Mouse (Mus musculus): ENCODE data around the gene Mdfic. TPM values are rescaled to one million over a fixed set of nuclear protein-coding genes. Genes with fewer than 3 reads are reported as not detected.

Mdfic gene
- total and polyA plus RNA-seq, 2 experiments from 2014 or later: 0.52 to 4.2 TPM

DNA sequence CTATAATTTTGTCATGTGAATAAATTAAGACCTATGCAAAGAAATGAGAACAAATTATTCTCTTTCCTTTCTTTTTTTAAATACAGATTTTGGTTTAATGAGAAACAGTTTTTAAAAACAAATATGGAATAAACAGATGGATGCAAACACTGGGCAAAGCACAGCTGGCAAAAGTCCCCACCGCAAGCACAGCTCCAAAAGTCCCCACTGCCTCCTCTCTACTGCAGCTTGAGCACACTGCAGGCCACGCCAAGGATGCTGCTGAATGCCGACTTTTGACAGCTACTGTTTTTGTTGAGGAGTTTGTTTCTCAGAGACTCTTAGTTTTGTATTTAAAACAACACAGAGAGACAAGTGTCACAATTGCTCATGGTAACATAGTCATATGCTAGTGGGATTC, 104.8 kb downstream of the Mdfic start:
- no peak for ATAC-seq (ENCODE audit: low FRiP score)
- H3K27me3 ChIP-seq (ENCODE audit: insufficient read depth, low read length): no peaks in the 10 kb centered on the region
- no peaks in the 10 kb centered on the region for H3K4me1 ChIP-seq (ENCODE audit: insufficient read depth, low read length)
- no peak for DNase-seq (ENCODE audit: low spot score)
- WGBS: 81% methylated on average over 3 of the region's 3 CpGs
- H3K9ac ChIP-seq (replicated peaks; ENCODE audit: low read length, poor library complexity, severe bottlenecking): no peak overlapping the region
- no peak overlapping the region for H3K4me3 ChIP-seq (ENCODE audit: low read depth, low read length)
- H3K9me3 ChIP-seq (ENCODE audit: low read length): no peaks in the 10 kb centered on the region
- no peaks in the 10 kb centered on the region for H3K36me3 ChIP-seq (ENCODE audit: insufficient read depth, low read length)
- H3K27ac ChIP-seq (ENCODE audit: low read depth, low read length): no peak overlapping the region
- no peak overlapping the region for H3K4me2 ChIP-seq (ENCODE audit: low read depth, low read length, poor library complexity, severe bottlenecking)
- no peak for TF ChIP-seq CTCF (IDR thresholded peaks at IDR 0.05)

- DNase-seq (ENCODE audit: low spot score) (no peak), ATAC-seq (ENCODE audit: low FRiP score) (no peak)
- Histone ChIP-seq H3K27ac (ENCODE audit: low read depth, low read length) (no peak overlapping the region), H3K4me1 (ENCODE audit: insufficient read depth, low read length) (no peaks in the 10 kb centered on the region), H3K36me3 (ENCODE audit: insufficient read depth, low read length) (no peaks in the 10 kb centered on the region), H3K27me3 (ENCODE audit: insufficient read depth, low read length) (no peaks in the 10 kb centered on the region), H3K4me2 (ENCODE audit: low read depth, low read length, poor library complexity, severe bottlenecking) (no peak overlapping the region), H3K9me3 (ENCODE audit: low read length) (no peaks in the 10 kb centered on the region), H3K9ac (replicated peaks; ENCODE audit: low read length, poor library complexity, severe bottlenecking) (no peak overlapping the region), H3K4me3 (ENCODE audit: low read depth, low read length) (no peak overlapping the region)
- WGBS: 51% methylated on average over 2 of the region's 2 CpGs
- no peak for TF ChIP-seq CTCF (IDR thresholded peaks at IDR 0.05)
These were observed 109.4 kb downstream of the Mdfic start for GRCm38 (mm10) chr6:15829812-15830211.

DNA sequence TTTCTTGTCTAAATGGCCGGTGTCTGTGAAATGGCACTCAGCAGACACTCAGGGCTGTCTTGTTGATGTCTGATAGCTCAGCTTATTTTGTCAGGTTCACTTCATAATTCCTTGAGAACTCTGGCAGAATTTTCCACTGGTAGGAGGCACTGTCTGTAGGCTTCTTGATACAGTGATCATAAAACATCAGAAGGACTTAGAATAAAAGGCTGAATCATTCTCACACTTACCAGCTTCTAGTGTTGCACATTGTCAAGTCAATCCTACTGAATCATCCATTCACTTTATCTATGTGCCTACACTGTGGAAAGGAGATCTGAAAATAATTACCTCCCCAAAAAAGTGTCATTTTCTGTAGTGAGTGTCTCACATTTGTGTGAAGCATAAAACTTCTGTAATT, 110.2 kb downstream of the Mdfic start:
- DNase-seq (ENCODE audit: low spot score) (no peak), ATAC-seq (ENCODE audit: low FRiP score) (no peak)
- WGBS: 94% methylated on average over 1 of the region's 1 CpGs
- no peaks in the 10 kb centered on the region for H3K4me1 ChIP-seq (ENCODE audit: insufficient read depth, low read length)
- H3K27me3 ChIP-seq (ENCODE audit: insufficient read depth, low read length): no peaks in the 10 kb centered on the region
- H3K9me3 ChIP-seq (ENCODE audit: low read length): no peaks in the 10 kb centered on the region
- no peak overlapping the region for H3K4me3 ChIP-seq (ENCODE audit: low read depth, low read length)
- H3K36me3 ChIP-seq (ENCODE audit: insufficient read depth, low read length): no peaks in the 10 kb centered on the region
- no peak overlapping the region for H3K4me2 ChIP-seq (ENCODE audit: low read depth, low read length, poor library complexity, severe bottlenecking)
- TF ChIP-seq CTCF (IDR thresholded peaks at IDR 0.05): no peak
- no peak overlapping the region for H3K9ac ChIP-seq (replicated peaks; ENCODE audit: low read length, poor library complexity, severe bottlenecking)
- no peak overlapping the region for H3K27ac ChIP-seq (ENCODE audit: low read depth, low read length)

DNA sequence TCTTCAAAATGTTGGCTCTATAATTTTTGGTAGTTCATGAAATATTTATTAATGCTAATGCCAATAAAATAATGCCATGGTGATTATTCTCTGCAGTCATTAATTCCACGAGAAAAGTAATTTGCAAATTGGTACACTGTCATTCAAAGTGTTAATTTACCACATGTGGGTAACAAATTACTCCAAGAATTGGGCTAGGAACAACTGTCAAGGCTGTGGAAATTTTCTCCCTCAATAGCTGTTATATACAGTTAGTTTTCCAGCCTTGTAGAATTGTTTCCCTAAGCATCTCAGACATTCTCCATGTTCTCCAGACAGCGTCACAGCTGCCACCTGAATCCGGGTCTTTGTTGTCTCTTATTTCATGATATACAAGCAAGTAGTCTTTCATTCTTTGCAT, 117.2 kb downstream of the Mdfic start:
- no peak for ATAC-seq (ENCODE audit: low FRiP score)
- WGBS: 86% methylated on average over 3 of the region's 3 CpGs
- no peak for DNase-seq (ENCODE audit: low spot score)
- H3K27me3 ChIP-seq (ENCODE audit: insufficient read depth, low read length): no peaks in the 10 kb centered on the region
- H3K4me2 ChIP-seq (ENCODE audit: low read depth, low read length, poor library complexity, severe bottlenecking): no peak overlapping the region
- no peaks in the 10 kb centered on the region for H3K36me3 ChIP-seq (ENCODE audit: insufficient read depth, low read length)
- H3K27ac ChIP-seq (ENCODE audit: low read depth, low read length): no peak overlapping the region
- H3K9ac ChIP-seq (replicated peaks; ENCODE audit: low read length, poor library complexity, severe bottlenecking): no peak overlapping the region
- no peak overlapping the region for H3K4me3 ChIP-seq (ENCODE audit: low read depth, low read length)
- H3K4me1 ChIP-seq (ENCODE audit: insufficient read depth, low read length): no peaks in the 10 kb centered on the region
- no peaks in the 10 kb centered on the region for H3K9me3 ChIP-seq (ENCODE audit: low read length)
- no peak for TF ChIP-seq CTCF (IDR thresholded peaks at IDR 0.05)

- no peak for ATAC-seq (ENCODE audit: low FRiP score)
- Histone ChIP-seq H3K4me3 (ENCODE audit: low read depth, low read length) (no peak overlapping the region), H3K9me3 (ENCODE audit: low read length) (no peaks in the 10 kb centered on the region), H3K4me2 (ENCODE audit: low read depth, low read length, poor library complexity, severe bottlenecking) (no peak overlapping the region), H3K36me3 (ENCODE audit: insufficient read depth, low read length) (no peaks in the 10 kb centered on the region), H3K9ac (replicated peaks; ENCODE audit: low read length, poor library complexity, severe bottlenecking) (no peak overlapping the region), H3K27ac (ENCODE audit: low read depth, low read length) (no peak overlapping the region), H3K27me3 (ENCODE audit: insufficient read depth, low read length) (no peaks in the 10 kb centered on the region), H3K4me1 (ENCODE audit: insufficient read depth, low read length) (no peaks in the 10 kb centered on the region)
- 78% methylated on average over 3 of the region's 3 CpGs for WGBS
- DNase-seq (ENCODE audit: low spot score): no peak
- TF ChIP-seq CTCF (IDR thresholded peaks at IDR 0.05): no peak
These were observed 119.4 kb downstream of the Mdfic start for GRCm38 (mm10) chr6:15839831-15840230.

- Histone ChIP-seq H3K9ac (replicated peaks; ENCODE audit: low read length, poor library complexity, severe bottlenecking) (no peak overlapping the region), H3K4me1 (ENCODE audit: insufficient read depth, low read length) (no peaks in the 10 kb centered on the region), H3K4me3 (ENCODE audit: low read depth, low read length) (no peak overlapping the region), H3K27me3 (ENCODE audit: insufficient read depth, low read length) (no peaks in the 10 kb centered on the region), H3K4me2 (ENCODE audit: low read depth, low read length, poor library complexity, severe bottlenecking) (no peak overlapping the region), H3K27ac (ENCODE audit: low read depth, low read length) (no peak overlapping the region), H3K9me3 (ENCODE audit: low read length) (no peaks in the 10 kb centered on the region), H3K36me3 (ENCODE audit: insufficient read depth, low read length) (no peaks in the 10 kb centered on the region)
- ATAC-seq (ENCODE audit: low FRiP score) (no peak), DNase-seq (ENCODE audit: low spot score) (no peak)
- WGBS: 93% methylated on average over 2 of the region's 2 CpGs
- TF ChIP-seq CTCF (IDR thresholded peaks at IDR 0.05): no peak
These were observed 120.0 kb downstream of the Mdfic start for GRCm38 (mm10) chr6:15840429-15840828.
